Mouse (Mus musculus) midbrain, embryonic 10.5 days (tissue): ENCODE results near the gene Afg1l. TPM values are rescaled to one million over a fixed set of nuclear protein-coding genes. Genes with fewer than 3 reads are reported as not detected.
A peak's percentile ranks its signal among the peaks of the same experiment; 100 is the strongest.

Experiments used
- DNase-seq: peaks from one replicate; pipeline ENCODE4 v3.0.0-alpha.2; 2017; ENCODE audit warnings: low spot score
- H3K27ac ChIP-seq: fragments of 300-500 bp; sonication (generic); replicated peaks from 2 replicates; pipeline ENCODE4 v1.5.1; 2016; ENCODE audit warnings: mild to moderate bottlenecking
- H3K27me3 ChIP-seq: fragments of 300-500 bp; sonication (generic); 2 replicates; pipeline ENCODE4 v1.6.1; 2016; ENCODE audit warnings: low read depth, mild to moderate bottlenecking; ENCODE audit not compliant: poor library complexity, severe bottlenecking
- H3K36me3 ChIP-seq: fragments of 300-500 bp; sonication (generic); 2 replicates; pipeline ENCODE4 v1.6.1; 2016; ENCODE audit warnings: mild to moderate bottlenecking, moderate library complexity
- H3K4me1 ChIP-seq: fragments of 300-500 bp; sonication (generic); 2 replicates; pipeline ENCODE4 v1.6.1; 2016
- H3K4me3 ChIP-seq: fragments of 300-500 bp; sonication (generic); 2 replicates; pipeline ENCODE4 v1.5.1; 2016; ENCODE audit warnings: mild to moderate bottlenecking, moderate library complexity
- H3K9me3 ChIP-seq: fragments of 300-500 bp; sonication (generic); replicated peaks from 2 replicates; pipeline ENCODE4 v1.6.1; 2016; ENCODE audit warnings: mild to moderate bottlenecking
- WGBS: fragments of 180-500 bp; shearing (Covaris S2); methylation state at CpG from one replicate; pipeline ENCODE4 v1.1.7; 2016; 5-methylcytosine and 5-hydroxymethylcytosine counted together
- polyA plus RNA-seq: library from polyadenylated mRNA; unstranded; fragments of >200 nt; fragmentation: Nextera tagmentation; extraction: Ambion mirVana; gene quantifications from 2 replicates; pipeline ENCODE4 v1.2.1, GENCODE M21; 2016

Gene Afg1l
- polyA plus RNA-seq, 1 experiment from 2014 or later, result 4.4 TPM

DNA sequence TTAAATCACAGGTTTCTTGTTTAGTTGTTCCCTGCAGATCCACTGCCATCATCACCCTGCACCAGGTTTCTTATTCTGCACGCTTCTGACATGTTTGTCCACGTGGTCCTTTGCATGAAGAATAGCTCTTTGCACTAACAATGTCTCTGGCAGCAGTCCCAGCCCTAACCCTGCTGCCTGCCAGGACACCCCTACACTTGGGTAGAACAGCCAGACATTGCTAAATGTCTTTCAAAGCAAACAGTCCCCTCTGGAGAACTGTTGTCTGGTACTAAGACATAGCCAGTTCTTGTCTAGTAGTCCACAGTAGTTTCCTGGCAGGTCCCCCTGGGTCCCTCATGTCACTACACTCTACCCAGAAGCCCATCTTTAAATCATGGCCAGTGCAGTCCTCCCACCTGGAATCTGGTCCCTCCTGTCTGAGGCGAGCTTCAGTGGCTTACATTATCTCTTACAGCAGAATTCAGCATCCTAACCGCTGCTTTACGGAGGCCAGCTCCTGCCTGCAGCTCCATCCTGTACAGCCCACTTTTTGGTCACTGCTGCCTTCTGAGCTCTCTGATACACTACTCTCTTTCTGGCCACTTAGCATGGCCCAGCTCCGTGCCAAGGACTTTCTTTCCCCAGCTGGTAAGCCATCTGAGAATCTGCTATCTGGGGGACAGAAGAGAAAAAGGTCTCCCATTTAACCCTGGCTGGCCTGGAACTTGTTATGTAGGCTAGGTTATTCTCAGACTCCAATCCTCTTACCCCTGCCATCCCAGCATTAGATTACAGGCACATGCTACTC is 67.4 kb downstream of the Afg1l start:
- no peaks in the 10 kb centered on the region for H3K9me3 ChIP-seq
- no peak overlapping the region for H3K4me3 ChIP-seq
- H3K27ac ChIP-seq, result no peak overlapping the region
- no peak for DNase-seq
- WGBS, result 85% methylated on average over 6 of the region's 6 CpGs
- no peaks in the 10 kb centered on the region for H3K36me3 ChIP-seq
- no peaks in the 10 kb centered on the region for H3K27me3 ChIP-seq
- H3K4me1 ChIP-seq, result 0 out of 2 replicates have a peak, but pooled peaks cover 3% of the 10 kb centered on the region

DNA sequence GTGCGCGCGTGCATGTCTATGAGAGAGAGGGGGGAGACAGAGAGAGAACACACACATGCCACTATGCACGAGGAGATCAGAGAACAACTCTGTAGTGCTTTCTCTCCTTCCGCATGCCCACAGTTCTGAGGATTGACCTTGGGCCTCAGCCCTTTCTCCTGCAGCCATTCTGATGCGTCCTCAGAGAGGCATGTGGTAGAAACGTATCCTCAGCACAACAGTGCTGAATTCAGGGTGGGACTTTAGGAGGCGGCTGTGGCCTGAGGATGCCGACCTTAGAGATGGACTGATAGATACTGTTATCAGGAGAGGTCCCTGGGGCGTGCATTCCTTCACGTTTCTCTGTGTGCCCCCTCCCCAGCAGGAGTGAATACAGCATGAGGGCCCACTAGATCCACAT is 87.9 kb downstream of the Afg1l start:
- peaks cover 10% of the 10 kb centered on the region for H3K4me1 ChIP-seq

DNA sequence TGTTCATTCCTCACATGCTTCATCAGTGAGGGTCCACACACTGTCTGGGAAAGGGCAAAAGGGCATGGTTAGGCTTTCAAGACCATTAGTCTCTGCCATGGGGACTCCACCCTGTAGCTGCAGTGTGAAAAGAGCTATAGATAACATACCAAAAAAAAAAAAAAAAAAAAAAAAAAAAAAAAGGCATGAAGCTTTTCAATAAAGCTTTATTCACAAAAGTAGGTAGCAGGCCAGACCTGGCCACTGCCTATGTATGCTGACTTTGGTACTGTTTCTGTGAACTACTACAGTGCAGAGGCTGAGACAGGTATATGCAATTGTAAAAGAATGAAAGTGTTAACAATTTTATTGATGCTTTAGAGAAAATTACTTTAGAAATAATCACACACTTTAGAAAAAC is 90.2 kb downstream of the Afg1l start:
- no peak overlapping the region for H3K27ac ChIP-seq
- DNase-seq, result no peak
- no peak overlapping the region for H3K4me3 ChIP-seq
- no peaks in the 10 kb centered on the region for H3K36me3 ChIP-seq
- H3K4me1 ChIP-seq, result peaks cover 31% of the 10 kb centered on the region
- no peaks in the 10 kb centered on the region for H3K27me3 ChIP-seq
- no peaks in the 10 kb centered on the region for H3K9me3 ChIP-seq

More for the DNA sequence above, 87.9 kb downstream of the Afg1l start:
- H3K9me3 ChIP-seq, result no peaks in the 10 kb centered on the region
- no peaks in the 10 kb centered on the region for H3K27me3 ChIP-seq
- H3K4me3 ChIP-seq, result no peak overlapping the region
- WGBS, result 82% methylated on average over 11 of the region's 11 CpGs
- no peak overlapping the region for H3K27ac ChIP-seq
- no peak for DNase-seq
- H3K36me3 ChIP-seq, result no peaks in the 10 kb centered on the region

DNA sequence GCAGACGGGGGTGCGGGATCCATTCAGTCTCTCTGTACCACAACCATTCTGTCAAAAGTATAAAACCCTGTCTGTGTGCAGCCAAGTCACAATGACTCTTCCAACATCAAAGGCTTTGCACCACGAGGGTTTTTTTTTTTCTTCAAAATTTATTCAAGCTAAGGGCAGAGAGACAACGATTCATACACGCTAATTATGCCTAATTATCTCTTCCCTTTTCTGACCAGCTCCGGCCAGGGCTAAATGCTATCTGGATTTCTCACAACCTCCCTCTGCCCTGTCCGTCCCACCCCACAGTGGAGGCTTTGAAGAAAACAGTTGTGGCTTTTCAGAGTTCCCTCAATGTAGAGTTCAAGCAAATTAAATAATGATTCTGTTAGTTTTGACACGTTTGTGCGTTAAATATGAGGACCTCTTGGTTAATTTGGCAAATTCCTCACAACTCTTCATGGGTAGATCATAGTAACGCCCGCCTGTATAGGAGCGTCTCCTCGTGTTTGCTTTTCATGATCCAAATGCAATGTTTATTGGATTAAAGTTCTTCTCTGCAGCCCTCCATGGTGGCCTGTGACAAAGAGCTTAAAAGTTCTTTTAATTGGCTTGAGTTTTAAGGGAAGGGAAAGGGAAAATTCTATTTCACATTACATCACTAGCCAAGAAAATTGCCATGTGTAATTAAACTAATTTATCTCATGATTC is 93.3 kb downstream of the Afg1l start:
- H3K9me3 ChIP-seq, result no peaks in the 10 kb centered on the region
- H3K36me3 ChIP-seq, result no peaks in the 10 kb centered on the region
- no peak for DNase-seq
- peaks cover 26% of the 10 kb centered on the region for H3K4me1 ChIP-seq
- H3K4me3 ChIP-seq, result peak overlapping the region; percentile 22; the same call in 1 of the 2 replicates
- 33% methylated on average over 13 of the region's 13 CpGs for whole genome bisulfite sequencing
- peak overlapping the region; percentile 49; the same call in 1 of the 2 replicates for H3K27ac ChIP-seq
- H3K27me3 ChIP-seq, result no peaks in the 10 kb centered on the region

DNA sequence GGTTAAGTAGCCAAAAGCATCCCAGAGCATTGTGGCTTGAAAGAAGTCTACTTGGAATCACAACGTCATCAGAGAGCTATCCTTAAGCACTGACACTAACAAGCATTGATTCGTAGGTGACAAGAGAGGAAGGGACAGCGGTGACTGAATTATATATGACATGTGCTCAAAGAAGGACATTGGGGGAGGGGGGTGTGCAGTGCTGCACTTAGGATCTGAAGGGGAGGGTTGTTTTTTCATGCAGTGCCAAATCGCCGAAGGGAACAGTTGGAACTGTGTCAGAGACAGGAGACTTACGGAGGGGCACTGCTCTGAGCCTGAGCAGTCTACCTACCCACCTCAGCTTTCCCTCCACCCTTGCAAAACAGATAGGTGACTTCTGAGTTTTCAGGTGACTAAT is 94.7 kb downstream of the Afg1l start:
- Histone ChIP-seq H3K4me1 (peaks cover 26% of the 10 kb centered on the region), H3K36me3 (no peaks in the 10 kb centered on the region), H3K9me3 (no peaks in the 10 kb centered on the region), H3K27me3 (no peaks in the 10 kb centered on the region), H3K27ac (no peak overlapping the region), H3K4me3 (no peak overlapping the region)
- peak; percentile 10 for DNase-seq
- WGBS, result 66% methylated on average over 6 of the region's 6 CpGs

DNA sequence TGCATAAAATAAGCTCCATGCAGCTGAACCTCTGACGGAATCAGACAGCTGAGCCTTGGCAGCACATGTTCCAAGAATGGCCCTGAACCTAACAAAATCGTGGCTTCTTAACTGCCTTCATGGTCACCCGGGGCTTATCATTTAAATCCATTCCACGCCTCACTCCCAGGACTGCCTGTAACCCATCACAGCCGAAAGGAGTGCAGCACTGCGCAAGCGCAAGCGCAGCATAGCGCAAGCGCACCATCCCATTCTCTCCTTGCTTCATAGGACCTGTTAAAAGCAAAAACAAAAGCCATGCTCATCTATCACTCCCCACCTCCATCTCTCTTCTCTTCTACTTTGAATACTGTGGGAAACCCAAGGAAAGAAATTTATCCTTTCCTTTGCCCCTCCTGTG is 114.1 kb downstream of the Afg1l start:
- no peak for DNase-seq
- H3K9me3 ChIP-seq, result 0 out of 2 replicates have a peak, but pooled peaks cover 4% of the 10 kb centered on the region
- 85% methylated on average over 10 of the region's 10 CpGs for WGBS
- H3K27me3 ChIP-seq, result no peaks in the 10 kb centered on the region
- no peak overlapping the region for H3K27ac ChIP-seq
- no peak overlapping the region for H3K4me3 ChIP-seq
- H3K4me1 ChIP-seq, result no peaks in the 10 kb centered on the region
- H3K36me3 ChIP-seq, result no peaks in the 10 kb centered on the region

DNA sequence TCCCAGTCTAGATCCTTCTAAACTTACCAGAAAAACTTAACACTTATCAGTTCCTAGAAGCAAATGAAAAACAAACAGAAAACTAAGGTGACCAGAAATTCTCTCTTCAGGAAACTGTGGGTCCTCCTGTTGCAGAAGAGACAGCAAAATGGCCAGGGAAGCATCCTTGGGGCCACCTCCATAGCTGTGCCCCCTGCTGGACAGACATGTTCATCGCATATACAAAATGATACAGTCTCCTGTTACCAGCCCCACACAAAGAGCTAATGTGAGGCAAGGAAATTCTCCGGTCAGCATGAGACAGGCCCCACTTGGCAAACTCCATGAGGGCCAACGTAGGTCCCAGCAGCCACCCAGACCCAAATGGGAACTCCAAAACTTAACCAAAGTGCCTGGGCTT is 122.4 kb downstream of the Afg1l start:
- no peak overlapping the region for H3K4me3 ChIP-seq
- H3K9me3 ChIP-seq, result no peaks in the 10 kb centered on the region
- H3K27ac ChIP-seq, result peak overlapping the region; percentile 39; the same call in 1 of the 2 replicates
- H3K36me3 ChIP-seq, result no peaks in the 10 kb centered on the region
- peak; percentile 33 for DNase-seq
- 57% methylated on average over 3 of the region's 3 CpGs for WGBS
- no peaks in the 10 kb centered on the region for H3K27me3 ChIP-seq
- no peaks in the 10 kb centered on the region for H3K4me1 ChIP-seq

DNA sequence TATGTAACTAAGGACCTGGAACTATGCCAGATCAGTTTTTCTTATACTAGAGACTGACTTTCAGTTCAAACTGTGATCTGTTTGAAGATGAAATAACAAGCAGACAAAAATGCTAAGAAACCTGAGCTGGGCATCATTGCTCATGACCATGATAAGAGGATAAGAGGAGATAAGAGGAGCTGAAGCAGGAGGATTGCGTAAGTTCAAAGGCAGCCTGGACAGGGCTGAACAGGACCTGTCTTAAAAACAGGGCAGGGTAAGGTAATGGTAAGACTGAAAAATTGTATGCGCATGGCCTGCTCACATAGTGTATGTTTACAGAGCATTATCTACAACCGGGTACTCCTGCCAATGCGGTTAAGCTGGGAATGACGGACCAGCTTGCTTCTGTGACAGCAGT is 130.4 kb downstream of the Afg1l start:
- no peaks in the 10 kb centered on the region for H3K36me3 ChIP-seq
- no peak overlapping the region for H3K4me3 ChIP-seq
- WGBS, result 87% methylated on average over 5 of the region's 5 CpGs
- H3K27ac ChIP-seq, result no peak overlapping the region
- H3K27me3 ChIP-seq, result peaks cover 15% of the 10 kb centered on the region; the same call in 1 of the 2 replicates
- H3K9me3 ChIP-seq, result no peaks in the 10 kb centered on the region
- peaks cover 25% of the 10 kb centered on the region for H3K4me1 ChIP-seq
- no peak for DNase-seq

DNA sequence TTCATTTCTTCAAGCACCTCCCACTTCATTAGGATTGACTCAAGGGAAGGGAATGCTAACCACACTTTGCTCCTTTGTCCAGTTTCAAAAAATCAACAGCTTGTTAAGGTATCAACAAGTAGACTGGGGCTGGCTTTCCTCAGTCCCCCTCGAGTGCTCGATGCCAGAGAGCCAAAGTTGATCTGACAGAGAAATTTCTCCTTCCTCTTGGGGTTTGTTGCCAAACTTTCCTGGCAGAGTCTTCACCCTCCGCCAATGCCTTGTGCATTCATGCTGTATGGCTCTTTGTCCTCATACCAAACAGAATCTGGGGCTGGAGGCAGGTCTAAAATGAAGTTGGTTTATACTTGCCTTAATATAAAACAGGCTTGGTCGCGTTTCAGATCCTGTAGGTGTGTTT is 131.2 kb downstream of the Afg1l start:
- H3K4me1 ChIP-seq, result peaks cover 27% of the 10 kb centered on the region
- H3K4me3 ChIP-seq, result no peak overlapping the region
- no peaks in the 10 kb centered on the region for H3K9me3 ChIP-seq
- 86% methylated on average over 5 of the region's 5 CpGs for WGBS
- H3K36me3 ChIP-seq, result no peaks in the 10 kb centered on the region
- H3K27ac ChIP-seq, result no peak overlapping the region; the same call in 1 of the 2 replicates
- DNase-seq, result no peak
- peaks cover 18% of the 10 kb centered on the region; the same call in 1 of the 2 replicates for H3K27me3 ChIP-seq

DNA sequence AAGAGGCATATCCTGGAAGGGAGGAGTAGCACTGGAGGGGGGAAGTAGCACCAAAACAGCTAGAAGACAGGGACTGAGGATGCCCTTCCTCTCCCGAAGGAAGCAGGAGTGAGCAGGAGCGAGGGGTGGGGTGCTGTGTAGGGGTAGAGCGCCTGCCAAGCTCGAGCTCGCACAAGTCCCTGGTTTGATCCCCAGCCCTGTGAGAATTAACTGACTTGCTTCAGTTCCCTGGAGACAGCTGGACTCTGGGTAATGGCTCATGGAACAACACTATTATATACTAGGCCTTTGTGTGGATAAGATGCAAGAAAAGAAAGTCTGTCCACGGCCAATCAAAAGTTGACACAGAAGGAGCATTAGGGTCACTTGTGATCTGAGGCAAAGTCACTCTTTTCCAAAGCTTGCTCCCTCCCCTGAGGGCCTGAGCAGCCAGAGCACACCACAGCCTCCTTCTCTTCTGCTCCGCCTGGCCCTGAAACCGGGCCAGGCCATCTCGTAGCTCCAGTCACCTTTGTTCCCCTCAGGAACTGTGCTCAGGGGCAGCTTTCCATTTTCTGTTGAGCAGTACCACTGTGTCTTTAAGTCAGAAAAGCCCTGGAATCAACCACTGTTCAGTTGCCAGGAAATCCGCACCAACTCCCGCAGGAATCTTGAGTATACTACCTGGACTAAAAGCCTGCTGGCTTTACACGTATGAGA is 132.0 kb downstream of the Afg1l start:
- peak; percentile 28 for DNase-seq
- no peaks in the 10 kb centered on the region for H3K9me3 ChIP-seq
- peaks cover 35% of the 10 kb centered on the region for H3K4me1 ChIP-seq
- H3K27me3 ChIP-seq, result peaks cover 18% of the 10 kb centered on the region; the same call in 1 of the 2 replicates
- WGBS, result 45% methylated on average over 12 of the region's 12 CpGs
- H3K27ac ChIP-seq, result peak overlapping the region; percentile 57
- no peak overlapping the region for H3K4me3 ChIP-seq
- no peaks in the 10 kb centered on the region for H3K36me3 ChIP-seq

DNA sequence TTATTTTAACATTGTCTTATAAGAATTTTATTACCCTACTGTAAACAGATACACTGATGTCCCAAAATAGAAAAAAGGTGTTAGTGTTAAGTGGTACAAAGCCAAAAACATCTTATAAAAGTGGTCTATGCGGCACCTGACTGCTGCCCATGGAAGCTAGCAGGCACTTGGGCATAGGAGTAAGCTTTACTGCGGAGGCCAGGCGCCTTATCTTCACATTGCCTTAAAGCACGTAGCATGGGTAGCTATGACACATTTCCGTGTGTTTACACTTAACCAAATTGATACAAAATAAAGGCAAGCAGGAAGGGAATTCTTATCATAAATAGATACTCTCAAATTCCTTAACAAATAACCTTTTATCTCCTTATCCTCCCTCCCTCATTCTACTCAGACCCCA is 135.7 kb downstream of the Afg1l start:
- Histone ChIP-seq H3K9me3 (no peaks in the 10 kb centered on the region), H3K4me1 (peaks cover 68% of the 10 kb centered on the region), H3K36me3 (no peaks in the 10 kb centered on the region), H3K27ac (no peak overlapping the region), H3K27me3 (peaks cover 25% of the 10 kb centered on the region), H3K4me3 (no peak overlapping the region)
- WGBS, result 90% methylated on average over 5 of the region's 5 CpGs
- DNase-seq, result no peak

DNA sequence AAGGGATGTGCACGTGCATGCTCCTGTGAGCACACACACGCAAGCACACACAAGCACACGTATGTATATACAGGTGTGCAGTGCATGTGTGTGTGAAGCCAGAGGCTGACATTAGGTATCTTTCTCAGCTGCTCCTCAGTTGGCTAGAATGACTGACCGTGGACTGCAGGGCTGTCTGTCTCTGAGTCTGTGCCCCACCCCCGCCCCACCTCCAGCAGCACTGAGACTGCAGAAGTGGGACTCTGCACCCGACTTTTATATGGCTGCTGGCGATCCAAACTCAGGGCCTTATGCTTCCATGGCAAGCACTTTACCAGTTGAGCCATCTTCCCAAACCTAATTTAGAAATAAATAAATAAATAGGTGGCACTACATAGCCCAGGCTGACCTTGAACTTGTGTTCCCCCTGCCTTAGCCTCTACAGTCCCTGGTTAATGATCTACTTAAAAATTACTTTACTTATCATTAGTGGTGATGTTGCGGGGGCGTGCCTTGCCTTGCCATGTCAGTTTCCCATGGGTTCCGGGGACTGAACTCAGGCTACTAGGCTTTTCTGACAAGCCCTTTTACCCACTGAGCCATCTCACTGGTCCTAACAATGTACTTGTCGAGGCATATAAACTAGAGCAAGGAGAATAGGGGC is 136.4 kb downstream of the Afg1l start:
- Histone ChIP-seq H3K27me3 (peaks cover 32% of the 10 kb centered on the region), H3K9me3 (no peaks in the 10 kb centered on the region), H3K36me3 (no peaks in the 10 kb centered on the region), H3K4me1 (peaks cover 69% of the 10 kb centered on the region), H3K27ac (no peak overlapping the region), H3K4me3 (no peak overlapping the region)
- DNase-seq, result no peak
- WGBS, result 78% methylated on average over 11 of the region's 11 CpGs
